Mouse (Mus musculus) stomach, embryonic 14.5 days (tissue): Measurements from ENCODE around the gene Plekhh3. TPM values are rescaled to one million over a fixed set of nuclear protein-coding genes. Genes with fewer than 3 reads are reported as not detected.

Experiments used
- ATAC-seq: fragments of 200-750 bp; cut with Nextera tagmentation; 2 replicates; pipeline ENCODE4 v1.8.0; 2017; ENCODE audit warnings: low read depth, moderate TSS enrichment; ENCODE audit not compliant: insufficient number of reproducible peaks, insufficient read depth, low FRiP score
- H3K27ac ChIP-seq: fragments of 300-500 bp; sonication (generic); 2 replicates; pipeline ENCODE4 v1.5.1; 2014; ENCODE audit warnings: mild to moderate bottlenecking, low read length, moderate library complexity, mixed read lengths
- H3K27me3 ChIP-seq: fragments of 300-500 bp; sonication (generic); 2 replicates; pipeline ENCODE4 v1.6.1; 2014; ENCODE audit warnings: low read length, control low read depth, mixed read lengths; ENCODE audit not compliant: control insufficient read depth, insufficient read depth
- H3K36me3 ChIP-seq: fragments of 300-500 bp; sonication (generic); 2 replicates; pipeline ENCODE4 v1.6.1; 2014; ENCODE audit warnings: mild to moderate bottlenecking, control low read depth, low read length, moderate library complexity, mixed read lengths; ENCODE audit not compliant: control insufficient read depth, insufficient read depth
- H3K4me1 ChIP-seq: fragments of 300-500 bp; sonication (generic); 2 replicates; pipeline ENCODE4 v1.6.1; 2014; ENCODE audit warnings: low read length, control low read depth, mixed read lengths; ENCODE audit not compliant: control insufficient read depth, insufficient read depth
- H3K4me2 ChIP-seq: fragments of 300-500 bp; sonication (generic); replicated peaks from 2 replicates; pipeline ENCODE4 v1.6.1; 2014; ENCODE audit warnings: low read depth, low read length, control low read depth
- H3K4me3 ChIP-seq: fragments of 300-500 bp; sonication (generic); 2 replicates; pipeline ENCODE4 v1.5.1; 2014; ENCODE audit warnings: low read depth, low read length, control low read depth
- H3K9ac ChIP-seq: fragments of 300-500 bp; sonication (generic); replicated peaks from 2 replicates; pipeline ENCODE4 v1.6.1; 2014; ENCODE audit warnings: low read depth, mild to moderate bottlenecking, control low read depth, low read length, moderate library complexity, mixed read lengths
- H3K9me3 ChIP-seq: fragments of 300-500 bp; sonication (generic); 2 replicates; pipeline ENCODE4 v1.6.1; 2016; ENCODE audit warnings: low read depth, low read length, control low read depth; ENCODE audit not compliant: control insufficient read depth
- WGBS: fragments of 180-500 bp; shearing (Covaris S2); extraction: QIAGEN DNeasy Blood & Tissue Kit; methylation state at CpG from one replicate; pipeline ENCODE4 v1.1.7; 2014; 5-methylcytosine and 5-hydroxymethylcytosine counted together
- polyA plus RNA-seq: library from polyadenylated mRNA; unstranded; fragments of >200 nt; fragmentation: Nextera tagmentation; extraction: Ambion mirVana; gene quantifications from 2 replicates; pipeline ENCODE4 v1.2.1, GENCODE M21; 2014

Gene Plekhh3
- polyA plus RNA-seq, 1 experiment from 2014 or later: 26.0 TPM

- peaks cover 8% of the 10 kb centered on the region; the same call in 1 of the 2 replicates for H3K27me3 ChIP-seq
- 1% methylated on average over 25 of the region's 25 CpGs for WGBS
- ATAC-seq: no peak
- peak overlapping the region; percentile 49 for H3K4me2 ChIP-seq
- no peak overlapping the region for H3K9ac ChIP-seq
- peaks cover 33% of the 10 kb centered on the region for H3K4me1 ChIP-seq
- H3K36me3 ChIP-seq: no peaks in the 10 kb centered on the region
- H3K9me3 ChIP-seq: no peaks in the 10 kb centered on the region
- H3K4me3 ChIP-seq: peak overlapping the region; percentile 11
- no peak overlapping the region for H3K27ac ChIP-seq
Measured at GRCm38 (mm10) chr11:101176117-101176691, 5.1 kb upstream of the Plekhh3 start.

GRCm38 (mm10) chr11:101175636-101176116 lies 4.5 kb upstream of the Plekhh3 start:
- Histone ChIP-seq H3K9ac (no peak overlapping the region), H3K27ac (no peak overlapping the region), H3K4me2 (peak overlapping the region; percentile 49), H3K9me3 (no peaks in the 10 kb centered on the region), H3K4me1 (peaks cover 33% of the 10 kb centered on the region), H3K36me3 (no peaks in the 10 kb centered on the region), H3K27me3 (peaks cover 8% of the 10 kb centered on the region; the same call in 1 of the 2 replicates), H3K4me3 (peak overlapping the region; percentile 11)
- no peak for ATAC-seq
- 13% methylated on average over 11 of the region's 11 CpGs for WGBS

GRCm38 (mm10) chr11:101174851-101175628 lies 3.9 kb upstream of the Plekhh3 start, which contains the start of gene Ccr10:
TSS of gene Ccr10 (minus strand) at chr11:101175443.
- peaks cover 8% of the 10 kb centered on the region; the same call in 1 of the 2 replicates for H3K27me3 ChIP-seq

GRCm38 (mm10) chr11:101174389-101174745 lies 3.2 kb upstream of the Plekhh3 start:
- no peak for ATAC-seq
- Histone ChIP-seq H3K4me2 (peak overlapping the region; percentile 79), H3K27ac (no peak overlapping the region; the same call in 1 of the 2 replicates), H3K4me3 (peak overlapping the region; percentile 24), H3K4me1 (peaks cover 33% of the 10 kb centered on the region), H3K9ac (peak overlapping the region; percentile 33; the same call in 1 of the 2 replicates), H3K9me3 (no peaks in the 10 kb centered on the region), H3K27me3 (peaks cover 8% of the 10 kb centered on the region; the same call in 1 of the 2 replicates), H3K36me3 (no peaks in the 10 kb centered on the region)
- 43% methylated on average over 9 of the region's 9 CpGs for WGBS

More at GRCm38 (mm10) chr11:101174851-101175628, 3.9 kb upstream of the Plekhh3 start, which contains the start of gene Ccr10:
- Histone ChIP-seq H3K9me3 (no peaks in the 10 kb centered on the region), H3K4me2 (peak within 1 kb of the TSS; percentile 79), H3K4me1 (peaks cover 33% of the 10 kb centered on the region), H3K36me3 (no peaks in the 10 kb centered on the region), H3K9ac (no peak within 1 kb of the TSS; the same call in 1 of the 2 replicates), H3K27ac (no peak within 1 kb of the TSS; the same call in 1 of the 2 replicates), H3K4me3 (peak within 1 kb of the TSS; percentile 24)
- ATAC-seq: no peak
- WGBS: 29% methylated on average over 14 of the region's 14 CpGs

GRCm38 (mm10) chr11:101173631-101174388 lies 2.7 kb upstream of the Plekhh3 start:
- no peaks in the 10 kb centered on the region for H3K9me3 ChIP-seq
- peak overlapping the region; percentile 33; the same call in 1 of the 2 replicates for H3K9ac ChIP-seq
- 2% methylated on average over 61 of the region's 61 CpGs for WGBS
- peaks cover 37% of the 10 kb centered on the region for H3K4me1 ChIP-seq
- H3K4me2 ChIP-seq: peak overlapping the region; percentile 79
- peaks cover 8% of the 10 kb centered on the region; the same call in 1 of the 2 replicates for H3K27me3 ChIP-seq
- H3K36me3 ChIP-seq: no peaks in the 10 kb centered on the region
- H3K4me3 ChIP-seq: peak overlapping the region; percentile 24
- peak overlapping the region; percentile 72 for H3K27ac ChIP-seq
- ATAC-seq: peak; percentile 28; the same call in 1 of the 2 replicates

- H3K36me3 ChIP-seq: peaks cover 3% of the 10 kb centered on the region; the same call in 1 of the 2 replicates
- peaks cover 40% of the 10 kb centered on the region for H3K4me1 ChIP-seq
- H3K9ac ChIP-seq: no peak overlapping the region
- H3K4me2 ChIP-seq: peak overlapping the region; percentile 79
- peak overlapping the region; percentile 72; the same call in 1 of the 2 replicates for H3K27ac ChIP-seq
- H3K4me3 ChIP-seq: no peak overlapping the region
- no peak for ATAC-seq
- H3K9me3 ChIP-seq: no peaks in the 10 kb centered on the region
- WGBS: 9% methylated on average over 11 of the region's 11 CpGs
- peaks cover 8% of the 10 kb centered on the region; the same call in 1 of the 2 replicates for H3K27me3 ChIP-seq
Measured at GRCm38 (mm10) chr11:101173112-101173511, 2.0 kb upstream of the Plekhh3 start.

GRCm38 (mm10) chr11:101172434-101172815 lies 1.3 kb upstream of the Plekhh3 start:
- Histone ChIP-seq H3K9me3 (no peaks in the 10 kb centered on the region), H3K27ac (peak overlapping the region; percentile 95), H3K4me2 (peak overlapping the region; percentile 79), H3K4me3 (peak overlapping the region; percentile 49), H3K4me1 (peaks cover 40% of the 10 kb centered on the region), H3K27me3 (peaks cover 9% of the 10 kb centered on the region; the same call in 1 of the 2 replicates), H3K36me3 (peaks cover 10% of the 10 kb centered on the region), H3K9ac (peak overlapping the region; percentile 39)
- 10% methylated on average over 5 of the region's 5 CpGs for WGBS
- ATAC-seq: no peak
